Mouse (Mus musculus) spleen, adult 2 months (tissue): ENCODE measurements around the gene Polr3b.

Source experiments
- CTCF ChIP-seq: fragments of 200-500 bp; IDR thresholded peaks from 2 replicates; pipeline ENCODE4 v1.5.1; 2011; ENCODE audit warnings: mild to moderate bottlenecking, inconsistent platforms; ENCODE audit not compliant: insufficient read depth, insufficient read length, insufficient replicate concordance; ENCODE audit errors: extremely low read depth
- POLR2A ChIP-seq: fragments of 200-500 bp; IDR thresholded peaks from 2 replicates; pipeline ENCODE4 v1.6.1; 2011; ENCODE audit warnings: low read depth, low read length, inconsistent platforms

- TF ChIP-seq CTCF (no peak), POLR2A (no peak)
Measured at GRCm38 (mm10) chr10:84685444-84686121, 63.5 kb downstream of the Polr3b start.
